Mouse (Mus musculus) forebrain, embryonic 14.5 days (tissue): Measurements from ENCODE around the gene Glb1. TPM values are rescaled to one million over a fixed set of nuclear protein-coding genes. Genes with fewer than 3 reads are reported as not detected.

Experiments
- ATAC-seq: fragments of 200-750 bp; cut with Nextera tagmentation; 2 replicates; pipeline ENCODE4 v1.8.0; 2017; ENCODE audit warnings: mild to moderate bottlenecking, moderate library complexity
- DNase-seq: peaks from one replicate; pipeline ENCODE4 v3.0.0-alpha.2; 2015; ENCODE audit warnings: low spot score
- H3K27ac ChIP-seq: fragments of 300-500 bp; sonication (generic); 2 replicates; pipeline ENCODE4 v1.5.1; 2014; ENCODE audit warnings: low read depth, mild to moderate bottlenecking, control low read depth, low read length, moderate library complexity
- H3K27me3 ChIP-seq: fragments of 300-500 bp; sonication (generic); replicated peaks from 2 replicates; pipeline ENCODE4 v1.6.1; 2014; ENCODE audit warnings: low read length, control low read depth, mixed read lengths; ENCODE audit not compliant: control insufficient read depth, insufficient read depth
- H3K36me3 ChIP-seq: fragments of 300-500 bp; sonication (generic); 2 replicates; pipeline ENCODE4 v1.6.1; 2014; ENCODE audit warnings: low read length, control low read depth; ENCODE audit not compliant: control insufficient read depth, insufficient read depth
- H3K4me1 ChIP-seq: fragments of 300-500 bp; sonication (generic); 2 replicates; pipeline ENCODE4 v1.6.1; 2014; ENCODE audit warnings: antibody characterized with exemption, low read length, control low read depth; ENCODE audit not compliant: control insufficient read depth, insufficient read depth
- H3K4me2 ChIP-seq: fragments of 300-500 bp; sonication (generic); 2 replicates; pipeline ENCODE4 v1.6.1; 2014; ENCODE audit warnings: mild to moderate bottlenecking, control low read depth, low read length
- H3K4me3 ChIP-seq: fragments of 300-500 bp; sonication (generic); 2 replicates; pipeline ENCODE4 v1.5.1; 2014; ENCODE audit warnings: low read depth, low read length, control low read depth
- H3K9ac ChIP-seq: fragments of 300-500 bp; sonication (generic); 2 replicates; pipeline ENCODE4 v1.6.1; 2014; ENCODE audit warnings: mild to moderate bottlenecking, low read length, control low read depth, moderate library complexity
- H3K9me3 ChIP-seq: fragments of 300-500 bp; sonication (generic); replicated peaks from 2 replicates; pipeline ENCODE4 v1.6.1; 2016; ENCODE audit warnings: low read length, control low read depth, mixed read lengths; ENCODE audit not compliant: control insufficient read depth
- WGBS: fragments of 180-500 bp; shearing (Covaris S2); extraction: QIAGEN DNeasy Blood & Tissue Kit; methylation state at CpG from one replicate; pipeline ENCODE4 v1.1.7; 2014; 5-methylcytosine and 5-hydroxymethylcytosine counted together
- polyA plus RNA-seq: library from polyadenylated mRNA; unstranded; fragments of >200 nt; fragmentation: Nextera tagmentation; extraction: Ambion mirVana; gene quantifications from 2 replicates; pipeline ENCODE4 v1.2.1, GENCODE M21; 2014

Glb1 gene
- polyA plus RNA-seq, 1 experiment from 2014 or later: 25.9 TPM

DNA sequence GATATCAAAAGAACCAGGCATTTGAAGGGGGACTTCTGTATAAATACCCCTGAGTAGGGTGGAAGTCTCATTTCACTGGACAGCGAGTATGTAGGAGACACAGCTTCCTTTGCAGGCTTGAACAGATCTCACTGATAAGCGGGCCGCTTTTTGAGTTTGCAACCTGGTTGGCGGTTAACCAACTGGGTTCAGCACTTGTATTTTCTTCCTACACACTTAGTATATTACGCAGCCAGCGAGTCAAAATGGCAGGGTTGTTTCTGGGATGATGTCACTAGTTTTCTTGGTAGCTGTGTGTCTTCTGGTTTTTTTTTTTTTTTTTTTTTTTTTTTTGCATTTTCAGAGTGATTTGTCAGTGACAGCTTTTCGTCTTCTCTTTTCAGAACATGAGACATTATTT, 20.9 kb downstream of the Glb1 start:
- H3K27ac ChIP-seq: no peak overlapping the region
- no peaks in the 10 kb centered on the region for H3K9me3 ChIP-seq
- 0 out of 2 replicates have a peak, but pooled peaks cover 6% of the 10 kb centered on the region for H3K36me3 ChIP-seq
- no peak overlapping the region for H3K4me2 ChIP-seq
- H3K27me3 ChIP-seq: no peaks in the 10 kb centered on the region
- ATAC-seq (no peak), DNase-seq (no peak)
- H3K4me1 ChIP-seq: no peaks in the 10 kb centered on the region
- H3K4me3 ChIP-seq: no peak overlapping the region
- WGBS: 96% methylated on average over 7 of the region's 7 CpGs
- H3K9ac ChIP-seq: no peak overlapping the region

DNA sequence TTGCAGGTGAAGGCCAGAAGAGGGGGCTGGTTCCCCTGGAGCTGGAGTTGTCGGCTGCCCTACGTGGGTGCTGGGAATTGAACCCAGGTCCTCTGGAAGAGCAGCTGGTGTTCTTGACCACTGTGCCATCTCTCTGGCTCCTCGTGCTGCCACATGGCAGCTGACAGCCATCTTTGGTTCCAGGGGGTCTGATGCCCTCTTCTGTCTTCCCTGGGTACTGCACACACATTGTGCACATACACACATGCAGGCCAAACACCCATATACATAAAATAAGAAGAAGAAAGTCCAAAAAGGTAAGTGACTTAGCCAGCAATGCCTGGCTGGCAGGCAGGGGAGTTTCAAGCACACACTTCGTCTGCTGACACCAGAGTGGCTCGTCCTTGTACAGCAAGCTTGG, 24.7 kb downstream of the Glb1 start:
- H3K36me3 ChIP-seq: 0 out of 2 replicates have a peak, but pooled peaks cover 6% of the 10 kb centered on the region
- H3K9me3 ChIP-seq: no peaks in the 10 kb centered on the region
- DNase-seq (no peak), ATAC-seq (no peak)
- WGBS: 98% methylated on average over 5 of the region's 5 CpGs
- no peaks in the 10 kb centered on the region for H3K4me1 ChIP-seq
- H3K27me3 ChIP-seq: no peaks in the 10 kb centered on the region
- H3K27ac ChIP-seq: no peak overlapping the region
- no peak overlapping the region for H3K4me2 ChIP-seq
- no peak overlapping the region for H3K4me3 ChIP-seq
- H3K9ac ChIP-seq: no peak overlapping the region

DNA sequence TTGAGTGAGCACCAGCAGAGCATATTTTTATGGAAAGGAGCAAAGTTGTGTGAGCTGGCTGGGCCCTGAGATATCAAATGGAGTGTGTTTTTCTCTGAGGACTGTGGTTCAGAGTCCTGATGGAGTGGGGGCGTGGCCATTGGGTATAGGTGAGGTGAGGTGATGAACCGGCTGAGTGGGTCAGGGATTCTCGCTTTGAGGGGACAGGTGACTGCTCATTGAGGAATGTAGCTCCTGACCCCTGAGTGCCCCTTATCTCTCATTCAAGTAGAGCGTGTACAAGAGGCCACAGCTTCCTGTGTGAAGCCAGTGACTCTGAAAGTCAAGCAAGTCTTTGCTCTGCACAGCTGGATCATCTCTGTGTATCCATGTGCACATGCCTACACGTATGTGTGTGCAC, 25.3 kb downstream of the Glb1 start:
- Histone ChIP-seq H3K27ac (no peak overlapping the region), H3K4me3 (no peak overlapping the region), H3K9me3 (no peaks in the 10 kb centered on the region), H3K27me3 (no peaks in the 10 kb centered on the region), H3K36me3 (0 out of 2 replicates have a peak, but pooled peaks cover 6% of the 10 kb centered on the region), H3K4me2 (no peak overlapping the region), H3K9ac (no peak overlapping the region), H3K4me1 (no peaks in the 10 kb centered on the region)
- no peak for DNase-seq
- 90% methylated on average over 5 of the region's 5 CpGs for WGBS
- ATAC-seq: no peak

DNA sequence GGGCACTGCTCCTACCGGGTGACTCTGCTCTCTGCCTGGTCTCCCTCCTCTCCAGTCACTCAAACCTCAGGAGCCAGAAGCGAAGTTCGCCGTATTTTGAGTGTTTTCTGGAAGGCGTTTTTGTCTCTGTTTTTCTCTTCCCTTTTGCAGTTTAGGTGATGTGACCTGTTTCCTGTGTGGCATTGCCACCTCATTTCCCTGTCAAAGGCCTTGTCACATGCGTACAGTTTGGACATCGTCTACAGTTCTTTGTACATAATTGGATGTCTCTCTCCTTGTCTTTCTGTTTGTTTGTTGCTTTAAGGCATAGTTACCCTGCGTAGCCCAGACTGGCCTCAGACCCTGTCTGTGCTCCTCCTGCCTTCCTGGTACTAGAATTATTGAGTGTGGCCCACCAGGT, 26.5 kb downstream of the Glb1 start:
- 95% methylated on average over 8 of the region's 8 CpGs for WGBS
- ATAC-seq (no peak), DNase-seq (no peak)
- no peak overlapping the region for H3K27ac ChIP-seq
- H3K27me3 ChIP-seq: no peaks in the 10 kb centered on the region
- no peak overlapping the region for H3K4me2 ChIP-seq
- no peaks in the 10 kb centered on the region for H3K9me3 ChIP-seq
- H3K36me3 ChIP-seq: 0 out of 2 replicates have a peak, but pooled peaks cover 6% of the 10 kb centered on the region
- no peak overlapping the region for H3K9ac ChIP-seq
- H3K4me1 ChIP-seq: no peaks in the 10 kb centered on the region
- no peak overlapping the region for H3K4me3 ChIP-seq

DNA sequence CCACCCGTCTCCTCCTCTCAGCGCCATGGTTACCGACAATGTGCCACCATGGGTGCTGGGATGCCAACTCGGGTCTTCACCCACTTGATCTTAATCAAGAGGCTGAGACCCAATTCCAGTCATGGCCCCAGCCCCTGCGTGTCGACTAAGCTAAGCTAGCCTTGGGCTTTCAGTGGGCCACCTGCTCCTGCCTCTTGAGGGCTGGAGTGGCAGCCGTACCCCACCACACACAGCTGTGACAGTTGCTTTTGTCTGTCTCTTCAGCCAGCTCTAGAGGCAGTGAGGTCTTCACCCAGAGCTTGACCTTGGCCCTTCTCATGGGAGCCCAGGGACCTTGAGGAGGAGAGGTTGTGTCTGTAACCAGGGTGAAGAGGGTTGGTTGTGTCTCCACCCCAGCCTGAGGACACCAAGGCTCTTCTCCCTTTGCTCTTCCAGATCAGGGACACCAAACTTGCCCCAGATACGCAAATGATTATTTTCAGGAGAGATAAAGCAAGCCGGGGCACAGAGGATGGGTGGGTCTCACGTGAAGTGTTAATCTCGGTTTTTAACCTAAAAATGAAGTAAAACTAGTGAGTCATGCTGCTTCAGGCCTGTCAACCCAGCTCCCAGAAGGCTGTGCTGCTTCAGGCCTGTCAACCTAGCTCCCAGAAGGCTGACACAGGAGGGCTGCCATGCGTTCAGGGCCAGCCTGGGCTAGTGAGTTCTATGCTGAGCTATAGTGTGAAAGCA, 27.4 kb downstream of the Glb1 start:
- no peaks in the 10 kb centered on the region for H3K4me1 ChIP-seq
- ATAC-seq: no peak
- H3K27me3 ChIP-seq: no peaks in the 10 kb centered on the region
- H3K9ac ChIP-seq: no peak overlapping the region
- H3K4me3 ChIP-seq: no peak overlapping the region
- no peak for DNase-seq
- 0 out of 2 replicates have a peak, but pooled peaks cover 6% of the 10 kb centered on the region for H3K36me3 ChIP-seq
- H3K4me2 ChIP-seq: no peak overlapping the region
- H3K9me3 ChIP-seq: no peaks in the 10 kb centered on the region
- no peak overlapping the region for H3K27ac ChIP-seq
- WGBS: 91% methylated on average over 12 of the region's 12 CpGs

DNA sequence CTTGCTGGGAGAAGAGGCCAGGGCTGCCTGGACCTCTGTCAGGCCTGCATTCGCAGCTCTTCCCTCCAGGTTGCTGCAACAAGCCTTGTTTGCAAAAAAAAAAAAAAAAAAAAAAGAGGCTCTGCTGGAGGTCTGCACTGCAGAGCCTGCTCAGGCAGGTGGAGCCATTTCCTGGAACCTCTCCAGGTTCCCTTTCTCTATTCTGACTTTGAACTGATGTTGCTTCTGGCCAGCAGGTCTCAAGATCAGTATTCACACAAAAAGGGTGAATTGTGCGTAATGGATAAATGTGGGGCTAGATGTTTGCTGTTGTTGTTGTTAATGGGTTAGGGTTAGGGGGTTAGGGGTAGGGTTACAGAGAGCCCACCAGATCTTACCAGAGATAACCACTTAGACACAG, 34.8 kb downstream of the Glb1 start:
- Histone ChIP-seq H3K4me3 (no peak overlapping the region), H3K4me2 (no peak overlapping the region), H3K9me3 (0 out of 2 replicates have a peak, but pooled peaks cover 5% of the 10 kb centered on the region), H3K27ac (no peak overlapping the region), H3K4me1 (no peaks in the 10 kb centered on the region), H3K9ac (no peak overlapping the region), H3K36me3 (no peaks in the 10 kb centered on the region), H3K27me3 (no peaks in the 10 kb centered on the region)
- no peak for ATAC-seq
- 92% methylated on average over 2 of the region's 2 CpGs for WGBS
- DNase-seq: no peak

DNA sequence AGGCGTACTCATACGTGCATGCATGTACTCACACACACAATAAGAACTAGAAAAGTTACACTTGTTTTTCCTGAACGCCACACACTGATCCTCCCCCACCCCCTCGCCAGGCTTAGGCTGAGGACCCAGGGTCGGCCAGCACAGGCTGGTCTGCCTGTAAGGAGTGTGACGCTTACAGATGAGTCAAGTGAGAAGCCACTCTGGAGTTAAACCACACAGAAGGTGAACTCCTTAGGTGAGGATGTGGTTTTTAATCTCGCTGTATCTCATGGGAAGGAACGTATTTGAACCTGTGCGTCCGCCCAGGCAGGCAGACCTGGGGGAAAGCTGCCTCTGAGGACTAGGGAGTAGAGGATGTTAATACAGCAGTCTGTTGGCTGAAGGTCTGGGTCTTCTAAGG, 39.7 kb downstream of the Glb1 start:
- Histone ChIP-seq H3K27me3 (no peaks in the 10 kb centered on the region), H3K9ac (no peak overlapping the region), H3K9me3 (0 out of 2 replicates have a peak, but pooled peaks cover 5% of the 10 kb centered on the region), H3K27ac (no peak overlapping the region), H3K36me3 (no peaks in the 10 kb centered on the region), H3K4me1 (no peaks in the 10 kb centered on the region), H3K4me2 (no peak overlapping the region), H3K4me3 (no peak overlapping the region)
- no peak for DNase-seq
- ATAC-seq: no peak
- 89% methylated on average over 10 of the region's 10 CpGs for WGBS

DNA sequence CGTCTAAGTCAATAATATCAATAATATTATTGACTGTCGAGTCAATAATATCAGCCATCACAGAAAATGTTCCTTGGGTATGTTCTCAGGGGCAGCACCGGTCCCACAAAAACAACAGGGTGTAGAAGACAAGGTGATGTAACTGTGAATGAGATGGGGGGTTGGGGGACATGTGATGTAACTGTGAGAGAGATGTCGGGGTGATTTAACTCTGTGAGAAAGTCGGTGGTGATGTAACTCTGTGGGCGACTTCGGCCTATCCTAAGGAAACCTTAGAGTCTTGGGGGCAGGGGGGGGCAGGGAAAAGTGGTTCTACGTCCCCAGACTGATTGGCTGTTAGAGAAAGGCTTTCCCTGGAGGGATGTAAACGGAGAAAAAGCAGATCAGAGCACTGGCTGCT, 41.3 kb downstream of the Glb1 start:
- no peak for ATAC-seq
- no peak overlapping the region for H3K4me2 ChIP-seq

DNA sequence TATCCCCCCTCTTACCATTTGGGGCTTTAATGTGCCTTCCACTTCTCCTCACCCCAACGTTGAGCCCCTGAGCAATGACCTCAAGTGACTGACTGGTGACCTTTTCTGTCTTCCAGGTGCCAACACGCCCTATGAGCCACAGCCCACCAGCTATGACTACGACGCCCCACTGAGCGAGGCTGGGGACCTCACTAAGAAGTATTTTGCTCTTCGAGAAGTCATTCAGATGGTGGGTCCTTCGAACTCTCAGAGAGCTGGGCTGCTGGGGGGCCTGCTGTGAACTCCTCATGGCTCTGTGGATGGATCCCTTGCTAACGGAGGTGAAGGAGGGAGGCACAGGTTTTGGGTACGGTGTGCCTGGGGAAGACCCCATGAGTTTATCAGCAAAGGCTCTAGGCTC, 42.0 kb downstream of the Glb1 start:
- Histone ChIP-seq H3K27ac (no peak overlapping the region), H3K9ac (no peak overlapping the region), H3K36me3 (no peaks in the 10 kb centered on the region), H3K9me3 (no peaks in the 10 kb centered on the region), H3K4me1 (no peaks in the 10 kb centered on the region), H3K27me3 (no peaks in the 10 kb centered on the region), H3K4me2 (no peak overlapping the region), H3K4me3 (no peak overlapping the region)
- 90% methylated on average over 9 of the region's 9 CpGs for WGBS
- ATAC-seq: no peak
- DNase-seq: no peak

More for the DNA sequence above, 41.3 kb downstream of the Glb1 start:
- 93% methylated on average over 9 of the region's 9 CpGs for WGBS
- H3K9me3 ChIP-seq: no peaks in the 10 kb centered on the region
- H3K27me3 ChIP-seq: no peaks in the 10 kb centered on the region
- H3K4me1 ChIP-seq: no peaks in the 10 kb centered on the region
- no peak for DNase-seq
- H3K27ac ChIP-seq: no peak overlapping the region
- H3K4me3 ChIP-seq: no peak overlapping the region
- no peaks in the 10 kb centered on the region for H3K36me3 ChIP-seq
- H3K9ac ChIP-seq: no peak overlapping the region
